Mouse (Mus musculus) mesoderm, embryonic 11.5 days (tissue): Measurements from ENCODE around the gene Gm6793.
A peak's percentile ranks its signal among the peaks of the same experiment; 100 is the strongest.

Source experiments
- DNase-seq: peaks from one replicate; pipeline ENCODE4 v3.0.0-alpha.2; 2012; ENCODE audit warnings: low read depth, low spot score

Gene Gm6793

DNA sequence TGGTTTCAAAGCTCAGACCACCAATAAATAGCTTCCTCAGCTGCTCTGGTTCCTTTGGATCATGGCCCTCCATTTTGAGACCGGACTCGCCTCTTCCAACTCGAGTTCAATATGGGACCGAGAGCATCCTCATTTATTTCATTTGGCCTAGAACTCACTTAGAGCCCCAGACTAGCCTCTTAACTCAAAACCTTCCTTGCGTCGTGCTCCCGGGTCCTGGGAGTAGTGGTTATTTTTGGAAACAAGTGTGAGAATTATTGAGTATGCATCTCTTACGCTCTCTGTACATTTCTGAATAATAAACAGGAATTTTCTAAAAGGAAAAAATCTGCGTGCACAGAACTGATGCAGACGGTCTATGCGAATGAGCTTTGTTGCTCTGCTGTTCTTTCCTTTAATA, at the start of gene Gm6793:
TSS of gene Gm6793 (minus strand) at position 101 of the 400 bp plus-strand sequence.
- DNase-seq: no peak

GRCm38 (mm10) chr8:112061372-112061771, 46.5 kb upstream of the Gm6793 start:
- peak; percentile 48 for DNase-seq

DNA sequence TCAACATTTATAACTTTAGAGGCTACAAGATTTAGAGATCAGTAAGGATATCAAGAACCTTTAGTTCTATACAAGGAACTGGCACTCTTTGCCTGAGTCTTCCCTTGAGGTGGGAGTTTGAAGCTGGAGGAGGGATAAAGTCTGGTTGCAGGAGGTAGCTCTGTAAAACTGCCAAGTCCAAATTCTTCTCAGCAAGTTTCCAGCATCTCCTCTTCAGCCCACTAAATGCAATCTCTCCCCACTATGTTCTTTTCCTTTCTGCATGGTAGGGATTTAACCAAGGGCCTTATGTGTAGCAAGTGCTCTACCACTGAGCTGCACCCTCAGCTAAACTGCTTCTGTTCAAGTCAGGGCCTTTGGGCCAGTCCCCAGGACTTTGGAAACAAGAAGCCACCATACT, 39.6 kb upstream of the Gm6793 start:
- no peak for DNase-seq

- DNase-seq: no peak
Observed at GRCm38 (mm10) chr8:112051537-112051936, 36.7 kb upstream of the Gm6793 start.

GRCm38 (mm10) chr8:112049984-112050383, 35.1 kb upstream of the Gm6793 start:
- DNase-seq: no peak

GRCm38 (mm10) chr8:112048293-112048692, 33.5 kb upstream of the Gm6793 start:
- DNase-seq: no peak

DNA sequence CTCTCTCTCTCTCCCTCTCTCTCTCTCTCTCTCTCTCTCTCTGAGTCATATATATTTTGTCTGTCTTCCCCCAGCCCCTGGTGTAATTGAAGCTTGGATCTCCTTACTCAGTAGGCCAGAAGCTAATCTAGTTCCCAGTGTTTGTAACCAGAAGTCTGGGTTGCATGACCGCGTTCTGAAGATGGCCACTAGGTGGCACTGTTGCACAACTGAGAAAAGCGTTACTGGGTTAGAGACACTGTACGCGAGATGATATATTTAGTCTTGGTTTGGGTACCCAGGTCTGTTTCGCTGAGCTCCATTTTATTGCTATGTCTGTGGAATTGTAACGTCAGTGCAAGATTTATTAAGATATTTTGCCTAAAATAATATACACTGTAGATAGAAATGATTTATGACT, 31.1 kb upstream of the Gm6793 start:
- peak; percentile 91 for DNase-seq

DNA sequence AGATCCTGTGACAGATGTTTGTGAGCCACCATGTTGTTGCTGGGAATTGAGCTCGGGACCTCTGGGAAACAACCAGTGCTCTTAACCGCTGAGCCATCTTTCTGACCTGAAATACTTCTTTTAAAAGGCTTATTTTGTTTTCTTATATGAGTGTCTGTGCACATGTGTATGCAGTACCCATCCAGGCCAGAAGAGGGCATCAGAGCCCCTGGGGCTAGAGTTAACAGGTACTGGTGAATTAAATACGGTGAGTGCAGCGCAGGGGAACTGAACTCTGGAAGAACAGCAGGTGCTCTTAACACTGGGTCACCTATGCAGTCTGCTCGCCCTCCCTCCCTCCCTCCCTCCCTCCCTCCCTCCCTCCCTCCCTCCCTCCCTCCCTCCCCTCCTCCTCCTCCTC, 30.3 kb upstream of the Gm6793 start:
- no peak for DNase-seq

- no peak for DNase-seq
Observed at GRCm38 (mm10) chr8:112037521-112037920, 22.7 kb upstream of the Gm6793 start.

DNA sequence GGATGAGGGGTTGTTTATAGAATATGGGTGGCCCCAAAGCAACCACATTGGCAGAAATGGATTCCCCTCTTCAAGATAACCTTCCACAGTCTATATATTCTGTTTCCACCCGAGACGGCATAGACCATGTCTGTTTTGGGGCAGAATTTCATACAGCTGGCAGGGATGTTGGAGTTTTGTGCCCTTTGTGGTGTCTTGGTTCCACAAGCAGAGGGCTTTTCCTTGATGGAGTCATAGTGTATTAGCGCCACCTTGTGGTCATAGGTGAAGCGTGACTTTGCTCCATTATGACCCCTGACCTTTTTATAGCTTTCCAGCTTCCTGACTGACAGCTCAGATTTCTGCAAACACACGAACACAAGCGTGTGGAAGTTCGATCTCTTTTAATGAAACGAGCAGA, 19.8 kb upstream of the Gm6793 start:
- peak; percentile 89 for DNase-seq

- no peak for DNase-seq
Observed at GRCm38 (mm10) chr8:112033071-112033470, 18.2 kb upstream of the Gm6793 start.

- DNase-seq: no peak
Observed at GRCm38 (mm10) chr8:112030663-112031062, 15.8 kb upstream of the Gm6793 start.

DNA sequence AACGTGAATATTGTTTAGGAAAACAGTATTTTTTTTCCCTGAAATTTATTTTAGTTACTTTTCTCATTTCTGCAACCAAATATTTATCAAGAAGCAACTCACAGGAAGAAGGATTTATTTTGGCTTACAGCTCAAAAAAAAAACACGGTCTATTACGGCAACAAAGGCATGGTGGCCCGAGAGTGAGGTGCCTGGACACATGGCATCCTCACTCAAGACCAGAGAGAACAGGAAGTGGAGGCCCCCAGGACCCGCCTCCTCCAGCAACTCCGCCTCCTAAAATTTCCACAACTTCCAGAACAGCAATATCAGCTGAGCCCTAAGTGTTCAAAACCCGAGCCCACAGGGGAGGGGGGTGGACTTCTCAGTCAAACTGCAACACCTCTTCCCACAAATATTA, 14.6 kb upstream of the Gm6793 start:
- DNase-seq: no peak

- DNase-seq: peak; percentile 27
Observed at GRCm38 (mm10) chr8:112011816-112012242, 3.0 kb downstream of the Gm6793 start.

GRCm38 (mm10) chr8:112010997-112011815, 3.6 kb downstream of the Gm6793 start, which contains the start of the genes Kars and Terf2ip:
TSS of gene Kars (minus strand) at chr8:112011323.
TSS of gene Terf2ip (plus strand) at chr8:112011398.
- DNase-seq: peak; percentile 96

DNA sequence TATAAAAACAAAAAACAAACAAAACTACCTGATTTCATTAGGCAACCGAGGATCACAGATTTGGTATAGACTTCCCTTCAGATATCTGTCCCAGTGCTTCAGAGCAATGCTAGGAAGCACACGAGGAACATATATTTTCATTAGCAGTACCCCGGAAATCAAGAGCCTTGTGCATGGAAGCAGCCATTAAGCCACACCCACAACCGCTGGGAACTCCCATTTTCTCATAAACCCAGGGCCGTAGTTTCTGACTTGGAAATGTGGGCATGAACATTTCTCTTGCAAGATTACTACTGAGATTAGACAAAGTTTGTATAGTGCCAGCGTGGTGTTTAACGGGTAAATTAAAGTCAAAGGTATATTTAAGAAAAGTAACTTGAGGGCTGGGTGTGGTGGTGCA, 5.3 kb downstream of the Gm6793 start:
- DNase-seq: no peak

GRCm38 (mm10) chr8:112007669-112008068, 7.2 kb downstream of the Gm6793 start:
- DNase-seq: no peak

GRCm38 (mm10) chr8:112005601-112006000, 9.2 kb downstream of the Gm6793 start:
- no peak for DNase-seq

DNA sequence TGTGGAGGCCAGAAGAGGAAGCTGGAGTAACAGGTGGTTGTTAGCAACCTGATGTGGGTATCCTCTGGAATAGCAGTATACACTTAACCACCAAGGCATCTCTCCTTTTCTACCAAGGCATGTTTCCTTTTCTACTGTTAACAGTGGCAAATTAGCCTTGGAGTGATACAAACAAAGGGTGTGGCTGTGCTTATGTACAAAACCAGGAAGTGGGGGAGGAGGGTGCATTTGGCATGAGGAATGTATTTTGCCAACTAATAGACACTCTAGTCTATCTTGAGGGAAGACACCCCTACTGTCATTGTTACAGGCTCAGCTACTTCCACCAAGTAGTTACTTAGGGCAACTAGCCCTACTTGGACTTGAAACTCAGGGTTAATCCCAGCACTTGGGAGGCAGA, 10.1 kb downstream of the Gm6793 start:
- no peak for DNase-seq

GRCm38 (mm10) chr8:111992703-111993039, 22.2 kb downstream of the Gm6793 start:
- no peak for DNase-seq

DNA sequence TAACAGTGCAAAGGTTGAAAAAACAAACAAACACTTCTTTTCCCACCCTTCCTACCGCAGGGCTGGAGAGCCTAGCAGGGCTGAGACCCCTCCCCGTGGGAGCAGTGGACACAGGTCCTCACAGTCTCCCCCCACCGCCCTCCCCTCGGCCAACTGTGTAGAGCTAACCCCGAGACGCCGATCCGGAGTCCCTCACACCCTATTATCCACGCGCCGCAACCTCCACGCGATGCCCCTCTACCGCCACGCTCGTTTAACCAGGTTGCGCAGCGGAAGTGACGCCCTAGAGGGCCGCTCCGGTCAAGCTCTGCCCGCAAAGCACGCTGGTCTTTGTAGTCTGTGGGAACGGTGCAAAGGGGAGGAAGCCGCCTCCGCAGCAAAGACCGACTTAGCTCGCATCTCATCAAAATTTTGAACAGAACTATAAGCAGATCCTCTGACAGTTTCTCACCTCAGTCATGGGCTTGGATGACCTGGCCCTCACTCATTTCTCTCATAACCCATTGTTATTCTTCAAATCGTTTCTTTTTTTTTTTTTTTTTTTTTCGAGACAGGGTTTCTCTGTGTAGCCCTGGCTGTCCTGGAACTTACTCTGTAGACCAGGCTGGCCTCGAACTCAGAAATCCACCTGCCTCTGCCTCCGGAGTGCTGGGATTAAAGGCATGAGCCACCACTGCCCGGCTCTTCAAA, 22.7 kb downstream of the Gm6793 start, which contains the start of gene Adat1:
TSS of gene Adat1 (minus strand) at position 290 of the 690 bp plus-strand sequence.
- peak; percentile 88 for DNase-seq

GRCm38 (mm10) chr8:111991278-111991677, 23.6 kb downstream of the Gm6793 start:
- no peak for DNase-seq

- DNase-seq: peak; percentile 91
Observed at GRCm38 (mm10) chr8:111989911-111990310, 24.9 kb downstream of the Gm6793 start.
